Mouse (Mus musculus) cerebellum, adult 2 months (tissue): ENCODE results near the gene Prmt9.

Experiments
- CTCF ChIP-seq: fragments of 200-500 bp; IDR thresholded peaks from 2 replicates; pipeline ENCODE4 v1.5.1; 2011; ENCODE audit warnings: low read depth, mild to moderate bottlenecking, control low read depth, low read length, moderate library complexity, borderline replicate concordance; ENCODE audit not compliant: insufficient read depth
- POLR2A ChIP-seq: fragments of 200-500 bp; IDR thresholded peaks from 2 replicates; pipeline ENCODE4 v1.6.1; 2011; ENCODE audit warnings: low read length, control low read depth, borderline replicate concordance; ENCODE audit not compliant: insufficient read depth

- TF ChIP-seq POLR2A (no peak), CTCF (no peak)
These were observed 48.1 kb upstream of the Prmt9 start for GRCm38 (mm10) chr8:77501131-77501530.
